Mouse (Mus musculus) MEL-GATA-1-ER (cell line): ENCODE results near the gene Syde2.

Experiments
- DNase-seq: peaks from one replicate; pipeline ENCODE4 v3.0.0-alpha.2; 2012; ENCODE audit warnings: low read depth; ENCODE audit errors: extremely low read depth

Syde2 gene

GRCm38 (mm10) chr3:146009859-146010645 lies 22.4 kb downstream of the Syde2 start:
- no peak for DNase-seq

DNA sequence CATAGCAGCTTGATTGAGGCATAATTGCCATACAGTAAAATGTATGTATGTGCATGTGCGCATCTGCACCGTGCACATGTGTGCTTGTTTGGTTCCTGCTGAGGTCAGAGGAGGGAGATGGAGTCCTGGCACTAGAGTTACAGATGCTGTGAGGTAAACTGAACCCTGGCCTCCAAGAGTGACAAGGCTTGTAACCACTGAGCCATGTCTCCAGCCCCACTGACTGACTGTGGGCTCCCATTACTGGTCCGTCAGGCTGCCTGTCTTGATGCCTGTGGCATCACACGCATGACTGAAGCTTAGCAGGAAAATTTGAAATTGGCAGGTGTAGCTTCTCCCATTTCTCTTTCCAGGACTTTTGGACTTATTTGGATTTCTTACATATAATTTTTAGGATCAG lies 23.1 kb downstream of the Syde2 start:
- DNase-seq, result no peak

DNA sequence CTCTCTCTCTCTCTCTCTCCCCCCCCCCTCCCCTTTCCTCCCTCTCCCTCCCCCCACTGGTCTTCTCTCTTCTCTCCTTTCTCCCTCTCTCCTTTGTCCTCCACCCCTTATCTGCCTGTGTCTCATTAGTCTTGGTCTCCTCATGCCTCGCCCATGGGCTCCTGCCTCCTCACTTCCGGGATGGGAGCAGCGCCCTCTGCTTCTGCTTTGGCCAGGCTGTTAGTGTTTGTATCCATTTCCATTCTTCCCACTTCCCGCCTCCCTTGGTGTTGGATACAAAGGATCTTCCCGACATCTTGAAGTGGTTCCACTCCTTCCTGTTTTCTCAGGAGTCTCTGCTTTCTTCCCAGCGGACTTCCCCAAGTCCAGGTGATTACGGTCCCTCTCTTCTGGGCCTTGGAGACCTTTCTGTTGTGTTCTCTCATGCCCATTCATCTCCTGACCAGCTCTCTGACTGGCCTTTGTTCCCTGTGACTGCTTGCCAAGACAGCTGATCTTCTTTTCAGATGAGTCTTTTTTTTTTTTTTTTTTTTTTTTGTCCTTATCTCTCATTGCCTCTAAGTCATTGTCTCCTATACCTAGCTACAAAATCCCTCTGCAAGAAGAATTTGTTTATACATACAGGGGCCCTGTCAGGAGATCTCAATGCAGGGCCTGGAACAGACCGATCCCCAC lies 24.0 kb downstream of the Syde2 start:
- no peak for DNase-seq

DNA sequence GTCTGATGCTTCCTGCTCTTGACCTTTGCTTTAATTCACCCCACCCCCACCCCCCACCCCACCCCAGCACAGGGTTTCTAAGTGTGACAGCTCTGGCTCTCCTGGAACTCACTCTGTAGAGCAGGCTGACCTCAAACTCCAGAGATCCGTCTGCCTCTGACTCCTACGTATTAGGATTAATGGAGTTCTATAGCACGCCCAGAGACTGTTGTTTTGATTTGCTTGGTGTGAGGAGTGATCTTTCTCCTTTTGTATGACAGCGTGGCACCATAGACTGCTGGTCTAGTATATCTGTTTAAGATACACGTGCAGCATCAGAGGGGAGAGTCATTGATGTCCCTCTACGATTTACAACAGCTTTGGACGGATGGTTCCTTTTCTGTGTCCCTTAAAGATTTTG lies 25.8 kb downstream of the Syde2 start:
- DNase-seq, result no peak

DNA sequence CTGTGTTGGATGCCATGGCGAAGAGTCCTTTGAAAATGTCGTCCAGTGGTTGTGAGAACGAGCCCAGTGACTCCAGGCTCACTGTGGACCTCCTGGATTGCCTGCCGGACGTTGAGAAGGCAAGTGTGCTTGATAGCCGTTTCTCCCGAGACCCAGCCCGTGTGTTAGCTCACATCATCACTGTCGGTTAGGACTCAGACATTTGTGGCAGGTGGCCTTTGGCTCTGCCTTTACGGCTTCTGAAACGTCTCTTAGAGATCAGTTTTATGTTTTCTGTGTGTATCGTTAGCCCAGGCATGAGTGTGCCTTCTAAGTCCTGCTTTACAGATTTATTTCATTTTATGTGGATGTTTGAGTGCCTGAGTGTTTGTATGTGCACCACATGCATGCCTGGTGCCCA lies 26.7 kb downstream of the Syde2 start:
- no peak for DNase-seq

DNA sequence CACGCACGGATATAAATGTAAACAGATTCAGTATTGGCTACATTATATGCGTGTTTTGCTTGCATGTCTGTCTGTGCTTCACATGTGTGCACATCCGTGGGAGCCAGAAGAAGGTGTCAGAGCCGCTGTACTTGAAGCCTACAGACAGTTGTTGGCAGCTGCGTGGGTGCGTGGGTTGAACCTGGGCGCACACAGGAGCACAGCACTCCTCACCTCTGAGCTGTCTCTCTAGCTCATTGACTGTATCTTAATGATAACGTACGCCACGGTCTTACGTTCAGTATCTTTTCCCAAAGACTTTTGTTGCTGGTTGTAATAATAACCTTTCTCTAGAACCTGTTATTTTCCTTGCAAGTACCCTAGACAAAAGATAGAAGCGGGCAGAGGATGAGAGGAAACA lies 29.3 kb downstream of the Syde2 start:
- no peak for DNase-seq

DNA sequence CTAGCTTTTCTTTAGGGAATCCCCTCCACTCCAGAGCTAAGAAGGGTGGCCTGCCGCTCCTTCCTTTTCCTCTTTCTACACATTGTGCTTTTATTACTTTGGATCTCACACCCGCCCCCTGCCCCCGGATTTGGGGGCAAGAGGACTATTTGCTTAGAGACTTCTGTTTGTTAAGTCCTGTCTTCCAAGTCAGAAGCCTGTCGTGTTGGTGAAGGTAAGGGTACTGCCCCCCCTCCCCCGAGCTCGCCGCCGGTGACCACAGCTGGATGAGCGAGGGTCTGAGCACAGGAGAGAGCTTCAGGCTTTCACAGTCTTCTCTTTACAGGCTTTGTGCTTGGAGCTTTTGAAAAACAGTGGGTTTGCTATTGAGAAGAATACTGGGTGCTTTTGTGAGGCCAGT lies 29.9 kb downstream of the Syde2 start:
- DNase-seq, result no peak

- no peak for DNase-seq
These were observed 34.6 kb downstream of the Syde2 start for GRCm38 (mm10) chr3:146022232-146022631.

DNA sequence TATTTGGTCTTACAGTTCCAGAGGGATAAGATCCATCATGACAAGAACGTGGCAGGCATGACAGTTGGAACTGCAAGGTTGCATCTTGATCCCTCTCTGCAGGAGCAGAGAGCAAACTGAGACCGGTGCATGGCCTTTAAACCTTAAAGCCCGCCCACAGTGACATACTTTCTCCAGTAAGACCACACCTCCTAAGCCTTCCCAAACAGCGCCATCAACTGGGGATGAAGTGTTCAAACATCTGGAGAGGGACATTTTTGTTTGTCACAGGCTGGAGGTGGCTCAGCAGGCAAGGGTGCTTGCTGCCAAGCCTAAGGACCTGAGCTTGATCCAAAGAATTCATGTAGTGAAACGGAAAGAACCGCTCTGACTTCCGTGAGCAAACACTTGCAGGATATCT lies 37.1 kb downstream of the Syde2 start:
- no peak for DNase-seq

GRCm38 (mm10) chr3:146025499-146025898 lies 37.8 kb downstream of the Syde2 start:
- no peak for DNase-seq

GRCm38 (mm10) chr3:146027116-146027515 lies 39.4 kb downstream of the Syde2 start:
- no peak for DNase-seq

- no peak for DNase-seq
These were observed 40.7 kb downstream of the Syde2 start for GRCm38 (mm10) chr3:146028406-146028805.

- no peak for DNase-seq
These were observed 41.6 kb downstream of the Syde2 start for GRCm38 (mm10) chr3:146029234-146029633.

GRCm38 (mm10) chr3:146030255-146030836 lies 42.7 kb downstream of the Syde2 start:
- no peak for DNase-seq

DNA sequence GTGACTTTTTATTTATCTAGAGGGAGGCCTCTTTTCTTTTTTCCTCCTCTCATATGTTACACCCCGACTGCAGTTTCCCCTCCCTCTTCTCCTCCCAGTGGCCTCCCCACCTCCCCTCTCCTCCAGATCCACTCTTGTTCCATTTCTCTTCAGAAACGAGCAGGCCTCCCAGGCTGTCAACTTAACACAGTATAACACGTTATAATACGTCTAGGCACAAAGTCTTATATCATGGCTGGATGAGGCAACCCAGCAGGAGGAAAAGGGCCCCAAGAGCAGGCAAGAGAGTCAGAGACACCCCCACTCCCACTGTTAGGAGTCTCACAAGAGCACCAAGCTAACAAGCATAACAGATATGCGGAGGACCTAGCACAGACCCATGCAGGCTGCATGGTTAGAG lies 45.3 kb downstream of the Syde2 start:
- DNase-seq, result no peak

DNA sequence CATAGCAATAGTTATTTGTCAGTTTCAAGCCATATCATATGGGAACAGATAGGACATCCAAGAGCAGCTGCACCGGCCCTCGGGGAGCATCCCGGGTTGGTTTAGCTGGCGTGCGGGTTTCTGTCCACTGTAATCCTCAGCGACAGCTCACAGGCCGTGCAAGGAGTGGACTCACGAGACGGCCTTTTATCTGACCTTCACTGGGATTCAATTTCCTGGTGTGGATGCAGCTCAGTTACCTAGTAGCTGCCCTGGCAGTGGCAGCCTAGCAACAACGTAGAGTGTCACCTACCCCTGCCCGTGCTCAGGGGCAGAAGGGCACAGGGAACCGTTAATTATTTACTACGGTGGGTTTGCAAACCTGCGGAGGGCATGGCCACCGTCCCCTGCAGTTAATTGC lies 50.2 kb downstream of the Syde2 start:
- no peak for DNase-seq

- no peak for DNase-seq
These were observed 51.6 kb downstream of the Syde2 start for GRCm38 (mm10) chr3:146039132-146039903.

- no peak for DNase-seq
These were observed 53.7 kb downstream of the Syde2 start for GRCm38 (mm10) chr3:146041382-146041781.

- DNase-seq, result no peak
These were observed 57.3 kb downstream of the Syde2 start for GRCm38 (mm10) chr3:146044977-146045376.

GRCm38 (mm10) chr3:146046076-146046475 lies 58.4 kb downstream of the Syde2 start:
- DNase-seq, result no peak

DNA sequence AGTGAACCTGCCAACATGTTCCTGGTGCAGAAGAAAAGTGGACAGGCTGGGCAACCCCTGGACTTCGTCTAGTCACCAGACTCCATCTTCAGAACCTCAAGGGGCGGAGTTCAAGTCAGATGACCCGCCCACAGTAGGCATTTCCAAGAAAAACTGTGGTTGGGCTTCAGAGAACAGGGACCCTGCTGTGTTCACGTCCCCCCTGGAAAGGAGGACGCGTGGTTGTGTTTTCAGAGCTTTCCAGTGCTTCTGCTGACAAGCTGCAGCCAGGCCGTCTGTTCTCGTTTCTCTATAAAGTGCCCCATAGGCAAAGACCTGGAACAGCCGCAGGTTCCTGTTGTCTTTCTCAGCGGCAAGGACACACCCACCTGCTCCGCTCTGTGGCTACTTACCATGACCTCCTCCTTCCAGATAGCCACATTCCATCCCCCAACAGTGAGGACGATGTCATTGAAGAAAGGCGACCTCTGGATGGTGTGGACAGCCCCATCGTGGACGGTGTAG lies 60.1 kb downstream of the Syde2 start:
- DNase-seq, result no peak

- DNase-seq, result no peak
These were observed 62.3 kb downstream of the Syde2 start for GRCm38 (mm10) chr3:146049951-146050350.
